Mouse (Mus musculus) forebrain, embryonic 13.5 days (tissue): ENCODE data around the gene Trnau1ap. TPM values are rescaled to one million over a fixed set of nuclear protein-coding genes. Genes with fewer than 3 reads are reported as not detected.

Experiments used
- polyA plus RNA-seq: library from polyadenylated mRNA; unstranded; fragments of >200 nt; fragmentation: Nextera tagmentation; extraction: Ambion mirVana; gene quantifications from 2 replicates; pipeline ENCODE4 v1.2.1, GENCODE M21; 2015

The Trnau1ap gene
- polyA plus RNA-seq, 1 experiment from 2014 or later, result 87.8 TPM

Other genes with a start within 250 kb of the Trnau1ap start
- gene Oprd1, start 185.1 kb downstream of the Trnau1ap start, polyA plus RNA-seq, result 0.06 and 0.12 TPM in 2 replicates
- gene Ythdf2, start 117.2 kb downstream of the Trnau1ap start, polyA plus RNA-seq, result 154 and 162 TPM in 2 replicates
- gene Gmeb1, start 67.9 kb downstream of the Trnau1ap start, polyA plus RNA-seq, result 50.0 and 55.3 TPM in 2 replicates
- 51.5 and 56.1 TPM in 2 replicates for gene Taf12, start 55.2 kb downstream of the Trnau1ap start, polyA plus RNA-seq
- 0.23 and 0.64 TPM in 2 replicates for gene Rab42, start 26.2 kb downstream of the Trnau1ap start, polyA plus RNA-seq
- 82.2 and 89.5 TPM in 2 replicates for gene Rcc1, start 24.1 kb upstream of the Trnau1ap start, polyA plus RNA-seq
- gene Phactr4, start 93.0 kb upstream of the Trnau1ap start, polyA plus RNA-seq, result 17.5 and 18.7 TPM in 2 replicates
- 26.1 and 28.1 TPM in 2 replicates for gene Med18, start 134.4 kb upstream of the Trnau1ap start, polyA plus RNA-seq
- gene Sesn2, start 181.0 kb upstream of the Trnau1ap start, polyA plus RNA-seq, result 6.3 and 7.0 TPM in 2 replicates
- 1,115 and 1,299 TPM in 2 replicates for gene Atpif1, start 204.1 kb upstream of the Trnau1ap start, polyA plus RNA-seq
- 162 and 175 TPM in 2 replicates for gene Dnajc8, start 206.0 kb upstream of the Trnau1ap start, polyA plus RNA-seq
- 0.13 and 0.35 TPM in 2 replicates for gene Ptafr, start 234.5 kb upstream of the Trnau1ap start, polyA plus RNA-seq